Mouse (Mus musculus) gastrocnemius, adult 18-20 months (tissue): ENCODE data around the gene Tigit. TPM values are rescaled to one million over a fixed set of nuclear protein-coding genes. Genes with fewer than 3 reads are reported as not detected.

Experiments
- DNase-seq: peaks from one replicate; pipeline ENCODE4 v3.0.0; 2021; ENCODE audit warnings: low spot score
- total RNA-seq, 2 experiments: library from RNA; stranded (reverse); gene quantifications; 2 replicates each; pipeline ENCODE4 v1.2.3; 2021

The Tigit gene
- total RNA-seq, 2 experiments from 2014 or later = not detected

- DNase-seq = no peak
These were observed 4.3 kb upstream of the Tigit start for GRCm38 (mm10) chr16:43668294-43668693.

GRCm38 (mm10) chr16:43664861-43665260 lies 915 bp upstream of the Tigit start:
- no peak for DNase-seq

- DNase-seq = no peak
These were observed 1.6 kb downstream of the Tigit start for GRCm38 (mm10) chr16:43662124-43663004.

GRCm38 (mm10) chr16:43661576-43661975 lies 2.4 kb downstream of the Tigit start:
- no peak for DNase-seq

GRCm38 (mm10) chr16:43655183-43655787 lies 8.7 kb downstream of the Tigit start:
- DNase-seq = no peak

- DNase-seq = no peak
These were observed 9.7 kb downstream of the Tigit start for GRCm38 (mm10) chr16:43654269-43654668.

- no peak for DNase-seq
These were observed 10.7 kb downstream of the Tigit start for GRCm38 (mm10) chr16:43653288-43653687.

GRCm38 (mm10) chr16:43650355-43651080 lies 13.4 kb downstream of the Tigit start:
- DNase-seq = no peak

GRCm38 (mm10) chr16:43647641-43648040 lies 16.3 kb downstream of the Tigit start:
- DNase-seq = no peak

- DNase-seq = no peak
These were observed 17.0 kb downstream of the Tigit start for GRCm38 (mm10) chr16:43646943-43647342.

- no peak for DNase-seq
These were observed 18.1 kb downstream of the Tigit start for GRCm38 (mm10) chr16:43645879-43646278.

- no peak for DNase-seq
These were observed 22.7 kb downstream of the Tigit start for GRCm38 (mm10) chr16:43641230-43641629.

- no peak for DNase-seq
These were observed 25.4 kb downstream of the Tigit start for GRCm38 (mm10) chr16:43638406-43639049.

- no peak for DNase-seq
These were observed 26.7 kb downstream of the Tigit start for GRCm38 (mm10) chr16:43637241-43637640.

GRCm38 (mm10) chr16:43634037-43634436 lies 29.9 kb downstream of the Tigit start:
- no peak for DNase-seq

- DNase-seq = no peak
These were observed 32.2 kb downstream of the Tigit start for GRCm38 (mm10) chr16:43631758-43632157.

GRCm38 (mm10) chr16:43628662-43629061 lies 35.3 kb downstream of the Tigit start:
- no peak for DNase-seq

- DNase-seq = no peak
These were observed 38.0 kb downstream of the Tigit start for GRCm38 (mm10) chr16:43625956-43626355.

- DNase-seq = peak; percentile 65
These were observed 38.7 kb downstream of the Tigit start for GRCm38 (mm10) chr16:43625289-43625688.

GRCm38 (mm10) chr16:43624876-43625275 lies 39.1 kb downstream of the Tigit start:
- no peak for DNase-seq

- DNase-seq = no peak
These were observed 40.5 kb downstream of the Tigit start for GRCm38 (mm10) chr16:43623315-43624000.
